Mouse (Mus musculus) ovary, postnatal 14 days (tissue): Measurements from ENCODE around the gene Bmpr2.
A peak's percentile ranks its signal among the peaks of the same experiment; 100 is the strongest.

Source experiments
- DNase-seq: peaks from one replicate; pipeline ENCODE4 v3.0.0; 2022; ENCODE audit warnings: low spot score

Bmpr2 gene

DNA sequence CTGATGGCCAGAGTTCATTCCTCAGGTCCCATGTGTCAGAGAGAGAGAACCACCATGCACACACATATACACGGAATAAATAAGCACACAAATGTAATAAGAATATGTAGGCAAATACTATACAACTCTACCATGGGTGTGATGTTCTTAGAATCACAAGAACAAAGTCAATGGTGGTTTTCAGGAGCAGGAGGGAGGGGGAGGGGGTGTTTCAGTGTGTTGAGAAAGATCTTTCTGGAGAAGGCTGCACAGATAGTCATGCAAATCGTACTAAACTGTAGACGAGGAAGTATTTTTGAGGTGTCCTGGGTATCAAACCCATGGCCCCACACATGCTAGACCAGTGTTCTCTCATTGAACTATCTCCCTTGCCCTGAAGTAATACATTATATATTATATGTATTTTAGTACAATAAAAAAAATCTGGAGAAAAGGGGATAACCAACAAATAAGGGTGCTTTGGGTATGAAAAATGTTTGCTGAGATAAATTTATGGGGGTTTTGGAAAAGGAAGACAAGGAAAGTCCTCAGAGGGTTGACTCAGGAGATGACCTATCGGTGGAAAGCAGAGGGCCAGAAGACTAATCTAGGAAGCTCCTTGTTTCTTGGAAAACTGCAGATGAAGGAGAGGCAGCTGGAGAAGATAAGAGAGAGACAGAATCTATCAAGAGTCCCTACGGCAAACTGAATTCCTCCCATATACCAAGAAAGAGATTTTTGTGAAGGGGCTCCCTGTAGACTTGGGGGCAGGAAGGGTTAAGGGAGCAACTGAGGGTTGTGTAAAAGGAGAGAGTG is 138.1 kb downstream of the Bmpr2 start:
- no peak for DNase-seq

DNA sequence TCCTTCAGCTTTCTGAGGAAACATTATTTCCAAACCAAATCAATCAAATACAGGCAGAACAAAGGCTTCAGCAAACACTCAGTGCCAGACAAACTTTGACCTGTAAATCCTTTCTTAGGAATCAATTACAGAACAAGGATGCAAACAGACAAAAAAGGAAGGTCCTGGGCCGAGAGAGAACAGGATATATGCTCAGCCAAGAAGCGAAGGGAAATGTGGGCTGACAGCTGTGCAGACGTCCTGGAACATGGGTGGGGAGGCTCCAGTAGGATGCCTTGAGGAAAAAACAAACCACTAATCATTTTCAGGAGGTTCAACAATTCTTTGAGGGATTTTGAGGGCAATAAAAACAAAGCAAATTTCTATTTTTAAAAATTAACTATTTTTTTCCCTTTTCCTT is 139.4 kb downstream of the Bmpr2 start:
- no peak for DNase-seq

DNA sequence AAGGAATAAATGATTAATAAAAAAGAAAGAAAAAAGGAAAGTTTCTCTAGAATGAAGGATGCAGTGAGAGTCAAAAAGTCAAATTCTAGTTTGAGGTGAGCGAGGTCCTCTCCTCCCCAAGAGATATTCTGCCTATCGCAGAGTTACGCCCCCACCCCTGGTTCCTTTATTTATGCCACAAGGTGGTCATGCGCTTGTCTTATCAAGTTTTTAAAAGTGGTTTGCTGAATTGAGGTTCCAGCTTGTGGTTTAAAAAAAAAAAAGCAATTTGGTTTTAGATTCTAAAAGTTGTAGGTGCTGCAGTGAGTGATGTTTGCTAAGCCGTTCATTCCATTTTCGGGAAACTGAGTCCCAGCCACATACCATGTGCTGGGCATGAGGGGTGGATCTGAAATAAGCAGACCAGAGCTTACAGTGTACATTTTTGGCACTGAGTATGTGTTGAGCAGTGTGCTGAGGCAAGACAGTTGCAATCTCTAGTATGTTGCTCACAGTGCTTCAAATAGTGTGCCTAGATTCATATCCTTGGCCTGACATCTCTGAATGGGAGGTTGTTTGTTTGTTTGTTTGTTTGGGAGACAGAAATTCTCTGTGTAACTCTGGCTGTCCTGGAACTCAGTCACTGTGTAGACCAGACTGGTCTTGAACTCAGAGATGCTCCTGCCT is 141.6 kb downstream of the Bmpr2 start:
- DNase-seq, result no peak

DNA sequence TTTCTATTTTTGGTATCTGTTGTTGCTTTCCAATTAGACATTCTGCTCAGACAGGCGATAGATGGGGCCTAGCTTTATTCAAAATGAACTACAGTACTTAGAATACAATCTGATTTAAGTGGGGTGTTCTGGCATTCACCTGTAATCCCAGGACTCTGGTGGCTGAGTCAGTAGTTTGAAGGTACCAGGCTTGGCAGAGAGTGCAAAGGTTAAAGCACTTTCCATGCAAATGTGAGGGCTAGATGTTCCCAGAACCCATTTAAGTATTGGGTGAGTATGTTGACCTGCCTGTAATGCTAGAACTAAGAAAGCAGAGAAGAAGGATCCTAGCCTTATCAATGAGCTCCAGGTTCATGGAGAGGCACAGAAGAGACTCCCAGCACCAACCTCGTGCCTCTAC is 142.7 kb downstream of the Bmpr2 start:
- DNase-seq, result no peak

DNA sequence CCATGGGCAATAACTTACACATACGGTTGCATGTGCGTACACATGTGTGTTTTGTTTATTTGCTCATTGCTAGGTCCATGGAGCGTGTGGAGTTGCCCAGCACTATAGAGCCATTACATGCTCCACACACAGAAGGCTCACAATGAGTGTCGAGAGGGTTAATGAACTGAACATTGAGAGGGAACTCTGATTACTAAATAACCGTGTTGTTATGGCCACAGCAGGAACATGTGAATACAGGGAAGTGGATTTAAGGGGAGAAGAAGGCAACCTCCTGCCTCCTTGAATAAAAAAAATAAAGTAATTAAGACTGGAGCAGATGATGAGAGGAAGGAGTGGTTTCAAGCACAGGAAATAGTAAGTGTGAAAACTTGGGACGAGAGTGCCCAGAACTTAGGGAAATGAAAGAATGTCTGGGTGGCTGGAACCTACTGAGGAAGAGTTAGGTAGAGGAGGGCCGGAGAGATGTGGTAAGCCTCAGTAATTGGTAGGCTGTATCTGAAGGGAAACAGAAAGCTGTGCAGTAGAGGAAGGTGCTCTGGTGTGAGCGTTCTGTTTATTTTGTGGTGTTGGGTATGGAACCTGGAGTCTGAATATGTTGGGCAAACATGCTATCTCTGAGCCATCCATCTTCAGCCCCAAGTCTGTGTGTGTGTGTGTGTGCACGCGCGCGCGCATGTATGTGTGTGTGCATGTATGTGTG is 143.8 kb downstream of the Bmpr2 start:
- no peak for DNase-seq

DNA sequence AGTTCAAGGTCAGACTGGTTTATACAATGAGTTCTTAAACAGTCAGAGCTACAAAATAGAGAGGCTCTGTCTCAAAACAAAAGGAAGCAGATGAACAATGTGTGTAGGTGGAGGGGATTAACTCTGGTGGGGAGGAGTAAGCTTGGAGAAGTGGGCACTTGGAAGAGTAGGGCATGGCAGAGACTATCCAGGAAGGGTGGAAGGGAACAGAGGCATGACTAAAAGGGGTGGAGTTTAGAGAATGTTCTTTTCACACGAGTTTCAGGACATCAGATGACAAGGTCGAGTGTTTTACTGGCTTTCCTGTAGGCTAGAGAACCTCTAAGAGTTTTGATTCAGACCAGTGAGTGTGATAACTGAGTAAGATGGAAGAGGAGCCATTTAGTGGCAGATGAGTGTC is 144.5 kb downstream of the Bmpr2 start:
- DNase-seq, result no peak

DNA sequence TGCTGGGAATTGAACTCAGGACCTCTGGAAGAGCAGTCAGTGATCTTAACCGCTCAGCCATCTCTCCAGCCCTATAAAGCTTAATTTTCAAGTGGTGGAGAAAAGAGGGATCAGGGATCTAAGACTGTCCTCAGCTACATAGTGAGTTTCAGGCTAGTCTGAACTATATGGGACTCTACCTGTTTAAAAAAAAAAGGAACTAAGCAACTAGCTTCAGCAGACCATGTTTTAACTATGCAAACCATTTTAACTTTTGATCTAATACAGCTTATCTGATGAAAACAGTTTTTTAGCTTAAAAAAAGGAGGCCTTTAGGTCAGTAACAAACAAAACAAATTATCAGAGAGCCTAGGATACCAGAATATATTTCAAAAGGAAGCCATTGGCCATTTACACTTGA is 147.7 kb downstream of the Bmpr2 start:
- DNase-seq, result no peak

DNA sequence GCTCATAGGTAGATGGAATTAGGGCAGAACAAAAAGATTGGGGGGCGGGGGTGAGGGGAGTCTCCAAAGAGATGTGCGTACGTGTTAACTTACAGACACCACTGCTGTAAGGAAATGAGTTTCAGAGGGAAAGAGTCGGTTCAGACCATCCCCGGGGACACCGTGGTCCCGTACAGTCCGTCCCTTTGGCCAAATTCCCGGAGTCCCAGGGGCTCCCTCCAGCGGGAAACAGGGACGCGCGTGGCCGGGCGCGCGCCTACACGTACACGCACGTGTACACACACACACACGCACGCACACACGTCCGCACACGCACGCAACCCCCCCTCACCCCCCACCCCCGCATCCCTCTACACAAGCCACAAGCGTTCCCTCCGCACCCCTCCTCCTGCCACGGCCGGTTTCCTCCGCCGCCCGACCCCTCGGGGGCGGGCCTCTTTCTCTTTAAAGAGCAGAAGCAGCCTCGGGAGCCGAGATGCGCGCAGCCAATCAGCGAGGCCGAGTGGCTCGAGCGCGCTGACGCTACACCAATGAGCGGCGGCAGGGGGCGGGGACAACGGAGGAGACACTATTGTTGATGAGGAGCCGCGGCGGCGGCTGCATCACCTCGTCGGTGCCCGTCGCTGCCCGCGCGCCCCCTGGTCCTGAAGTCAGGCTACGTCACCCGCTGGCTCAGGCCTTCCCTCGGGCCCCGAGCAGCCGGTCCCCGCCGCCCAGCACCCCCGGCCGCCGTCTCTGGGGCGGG is 149.4 kb downstream of the Bmpr2 start, which contains the start of gene Fam117b:
Gene Fam117b, plus strand, starts transcription at position 594 of the 745 bp plus-strand sequence.
- DNase-seq, result peak; percentile 95

DNA sequence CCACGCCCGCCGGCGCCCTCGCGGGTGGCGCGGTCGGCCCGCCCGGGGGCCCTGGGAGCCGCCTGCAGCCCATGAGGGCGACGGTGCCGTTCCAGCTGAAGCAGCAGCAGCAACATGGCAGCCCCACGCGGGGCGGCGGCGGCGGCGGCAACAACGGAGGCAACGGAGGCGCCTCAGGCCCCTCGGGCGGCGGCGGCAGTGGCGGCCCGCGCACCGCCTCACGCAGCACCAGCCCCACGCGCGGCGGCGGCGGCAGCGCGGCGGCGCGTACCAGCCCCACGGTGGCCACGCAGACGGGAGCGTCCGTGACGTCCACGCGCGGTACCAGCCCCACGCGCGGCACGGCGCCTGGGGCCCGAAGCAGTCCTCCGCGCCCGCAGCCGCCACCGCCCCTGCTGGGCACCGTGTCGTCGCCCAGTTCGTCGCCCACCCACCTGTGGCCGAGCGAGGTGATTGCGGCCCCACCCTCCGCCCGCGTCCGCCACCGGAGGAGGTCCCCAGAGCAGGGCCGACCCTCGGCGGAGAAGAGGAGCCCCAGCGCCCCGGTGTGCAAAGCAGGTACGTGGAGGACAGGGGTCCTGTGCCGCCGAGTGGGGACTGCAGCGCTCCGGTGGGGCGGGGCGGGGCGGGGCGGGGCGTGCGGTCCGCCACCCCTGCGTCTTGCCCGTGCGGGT is 150.1 kb downstream of the Bmpr2 start:
- DNase-seq, result peak; percentile 21

DNA sequence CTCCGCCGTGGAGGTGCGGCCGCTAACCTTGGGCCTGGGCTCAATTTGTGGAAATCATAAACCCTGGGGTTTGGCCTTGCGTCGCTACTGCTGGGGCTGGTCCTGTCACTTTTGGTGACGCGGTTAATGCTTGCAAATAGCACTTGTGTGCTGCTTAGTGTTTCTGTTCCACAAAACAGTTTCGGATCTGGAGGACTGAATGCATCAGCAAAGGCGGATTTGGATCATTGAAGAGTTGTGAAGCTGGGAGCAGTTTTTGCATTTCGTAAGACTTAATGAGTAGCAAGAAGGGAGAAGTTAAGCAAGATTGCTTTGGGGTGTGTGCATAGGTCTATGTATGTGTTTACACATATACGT is 150.6 kb downstream of the Bmpr2 start:
- DNase-seq, result no peak

DNA sequence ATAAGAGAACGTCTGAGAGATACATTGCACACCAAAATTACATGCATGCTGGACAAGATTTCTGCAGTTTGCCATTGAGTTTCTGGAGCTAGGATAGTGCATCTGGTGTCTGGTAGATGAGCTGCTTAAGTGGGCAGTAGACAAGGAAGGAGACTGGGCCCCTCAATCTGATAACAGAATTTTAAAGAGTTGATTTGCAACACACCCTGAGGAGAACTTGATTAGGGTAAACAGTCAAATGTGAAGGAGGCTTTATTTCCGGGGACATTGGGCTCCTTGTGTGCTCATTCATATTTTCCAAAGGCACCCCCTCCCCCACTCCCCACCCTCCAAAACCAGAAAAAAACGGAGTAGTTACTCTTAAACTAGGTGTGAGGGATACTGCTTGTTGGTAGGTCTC is 151.6 kb downstream of the Bmpr2 start:
- DNase-seq, result no peak

DNA sequence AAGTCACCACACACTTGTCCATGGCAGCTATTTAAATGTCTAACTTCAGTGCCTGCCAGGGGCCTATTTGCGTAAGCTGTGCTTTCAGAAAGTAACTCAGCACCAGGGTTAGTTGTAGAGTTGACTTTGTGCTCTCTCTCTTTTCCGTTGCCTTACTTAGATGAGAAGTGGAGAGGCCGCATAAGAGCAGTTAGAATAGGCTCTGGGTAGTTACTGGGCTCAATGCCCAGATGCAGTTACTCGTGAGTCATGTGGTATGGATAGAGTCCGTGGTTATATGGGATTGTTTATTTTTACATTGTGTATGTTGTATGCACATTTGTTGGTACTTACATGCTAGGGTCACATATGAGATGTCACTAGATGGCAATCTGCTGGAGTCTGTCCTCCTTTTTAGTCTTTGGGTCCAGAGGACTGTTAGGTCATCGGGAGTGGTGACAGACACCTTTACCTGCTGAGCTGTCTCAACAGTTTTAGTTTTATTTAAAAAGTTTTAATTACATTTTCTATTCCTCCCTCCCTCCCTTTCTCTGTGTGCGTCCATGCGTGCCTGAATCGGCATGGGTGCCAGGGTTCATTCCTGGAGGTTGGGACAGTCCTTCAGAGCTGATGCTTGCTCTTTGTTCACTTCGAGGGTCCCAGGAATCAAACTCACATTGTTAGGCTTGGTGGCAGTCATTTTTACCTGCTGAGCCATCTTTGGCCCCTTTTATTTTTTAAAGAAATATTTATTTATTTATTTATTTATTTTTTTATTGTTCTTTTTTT is 152.8 kb downstream of the Bmpr2 start:
- DNase-seq, result no peak

DNA sequence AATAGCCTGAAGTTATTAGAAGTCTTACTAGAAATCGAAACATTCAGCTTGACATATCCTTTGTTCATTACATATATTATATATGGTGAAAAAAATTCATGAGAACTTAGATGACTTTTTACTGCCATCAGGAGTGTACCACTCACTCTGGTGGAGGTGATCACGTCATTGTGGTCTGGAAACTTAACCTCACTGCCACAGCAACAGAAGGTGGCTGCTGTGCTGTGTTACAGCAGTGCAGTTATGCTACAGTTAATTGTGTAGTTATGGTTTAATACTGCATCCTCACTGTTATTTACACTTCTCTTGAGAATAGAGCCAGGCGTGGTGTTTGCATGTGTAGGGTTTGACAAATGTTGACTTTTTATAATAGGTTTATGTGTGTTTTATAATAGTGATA is 154.2 kb downstream of the Bmpr2 start:
- DNase-seq, result no peak

DNA sequence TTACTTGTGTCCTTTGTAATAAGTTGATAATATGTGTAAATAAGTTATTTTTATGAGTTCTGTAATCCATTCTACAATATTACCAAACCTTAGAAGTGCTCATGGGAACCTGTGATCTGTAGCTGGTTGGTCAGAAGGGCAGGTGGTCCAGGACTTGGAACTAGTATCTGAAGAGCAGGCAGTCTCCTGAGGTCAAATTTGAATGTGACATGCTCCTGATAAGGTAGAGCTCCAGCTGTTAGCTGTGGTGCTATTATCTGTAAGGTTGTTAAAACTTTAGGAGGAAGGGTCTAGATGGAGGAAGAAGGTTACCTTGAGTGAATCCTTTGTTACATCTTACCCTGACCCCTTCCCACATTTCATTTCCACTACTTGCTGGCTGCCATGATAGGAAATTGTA is 154.9 kb downstream of the Bmpr2 start:
- no peak for DNase-seq

DNA sequence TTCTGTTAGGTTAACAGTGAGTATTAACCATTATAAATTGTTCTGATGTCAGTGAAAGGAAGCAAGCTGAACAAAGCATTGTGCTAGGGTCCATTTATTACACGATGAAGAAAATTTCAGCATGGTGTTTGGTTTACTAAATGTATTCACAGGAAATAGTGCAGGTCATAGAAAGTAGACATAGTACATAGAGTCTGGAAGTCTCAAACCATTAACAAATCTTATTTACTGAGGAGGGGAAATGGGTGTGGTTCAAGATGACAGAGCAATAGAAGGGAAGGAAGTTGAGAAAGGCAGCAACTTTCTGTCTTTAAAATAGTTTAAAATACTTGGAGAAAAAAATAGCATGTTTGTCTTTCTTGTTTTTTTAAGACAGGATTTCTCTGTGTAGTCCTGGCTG is 160.0 kb downstream of the Bmpr2 start:
- no peak for DNase-seq

DNA sequence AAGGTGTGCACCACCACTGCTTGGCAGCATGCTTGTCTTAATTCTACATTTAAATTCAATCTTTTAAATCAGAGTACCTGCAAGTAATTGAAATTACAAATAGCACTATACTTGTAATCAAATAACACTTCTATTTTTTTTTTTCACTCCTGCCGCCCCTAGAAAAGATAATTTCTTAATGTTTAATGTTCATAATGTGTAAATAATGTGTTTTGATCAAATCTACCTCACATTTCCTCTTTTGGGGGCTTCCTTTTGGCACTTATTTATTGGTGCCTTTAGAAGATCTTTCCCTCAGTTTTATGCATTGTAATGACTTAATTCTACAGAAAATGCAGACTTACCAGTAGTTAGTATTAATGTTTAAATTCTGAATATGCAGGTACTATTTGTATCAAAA is 160.5 kb downstream of the Bmpr2 start:
- no peak for DNase-seq

DNA sequence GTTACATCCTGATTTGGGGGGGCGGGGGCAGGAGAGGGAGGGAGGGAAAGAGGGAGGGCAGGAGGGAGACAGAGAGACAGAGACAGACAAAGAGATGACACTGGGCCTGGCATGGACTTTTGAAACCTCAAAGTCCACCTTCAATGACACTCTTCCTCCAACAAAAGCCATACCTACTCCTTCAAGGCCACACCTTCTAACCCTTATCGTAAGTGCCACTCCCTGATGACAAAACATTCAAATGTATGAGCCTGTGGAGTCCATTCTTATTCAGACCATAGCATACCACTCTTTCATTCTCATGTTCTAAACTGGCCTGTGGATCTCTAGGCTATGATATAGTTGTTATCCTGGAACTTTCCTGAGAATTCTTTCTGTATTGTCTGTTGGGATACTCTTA is 161.2 kb downstream of the Bmpr2 start:
- no peak for DNase-seq

DNA sequence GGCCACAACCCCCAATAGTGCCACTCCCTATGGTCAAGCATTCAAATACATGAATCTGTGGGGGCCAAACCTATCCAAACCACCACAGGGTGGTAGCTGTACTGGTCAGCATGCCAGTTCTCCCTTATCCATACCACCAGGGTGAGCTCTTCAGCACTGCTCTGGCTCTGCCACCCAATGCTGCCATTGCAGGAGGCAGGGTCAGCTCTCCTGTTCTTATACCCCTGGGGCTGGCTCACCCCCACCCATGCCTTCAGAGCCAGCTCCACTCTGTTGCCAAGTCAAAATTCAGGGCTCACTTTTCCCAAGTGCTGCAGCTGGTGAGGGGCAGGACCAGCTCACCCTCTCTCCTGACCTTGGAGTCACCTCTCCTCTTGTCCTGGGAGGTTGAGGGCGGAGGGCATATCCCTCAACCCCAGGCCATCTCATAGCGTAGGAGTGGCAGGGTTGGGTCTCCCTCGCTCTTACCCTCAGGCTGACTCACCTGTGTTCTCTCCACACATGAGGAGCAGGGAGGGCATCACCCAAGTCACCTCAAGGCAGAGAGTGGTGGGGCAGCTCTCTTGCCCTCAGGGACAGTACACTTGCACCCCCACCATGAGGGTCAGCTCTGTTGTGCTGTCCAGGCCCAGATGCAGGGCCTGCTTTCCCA is 162.9 kb downstream of the Bmpr2 start:
- DNase-seq, result no peak

DNA sequence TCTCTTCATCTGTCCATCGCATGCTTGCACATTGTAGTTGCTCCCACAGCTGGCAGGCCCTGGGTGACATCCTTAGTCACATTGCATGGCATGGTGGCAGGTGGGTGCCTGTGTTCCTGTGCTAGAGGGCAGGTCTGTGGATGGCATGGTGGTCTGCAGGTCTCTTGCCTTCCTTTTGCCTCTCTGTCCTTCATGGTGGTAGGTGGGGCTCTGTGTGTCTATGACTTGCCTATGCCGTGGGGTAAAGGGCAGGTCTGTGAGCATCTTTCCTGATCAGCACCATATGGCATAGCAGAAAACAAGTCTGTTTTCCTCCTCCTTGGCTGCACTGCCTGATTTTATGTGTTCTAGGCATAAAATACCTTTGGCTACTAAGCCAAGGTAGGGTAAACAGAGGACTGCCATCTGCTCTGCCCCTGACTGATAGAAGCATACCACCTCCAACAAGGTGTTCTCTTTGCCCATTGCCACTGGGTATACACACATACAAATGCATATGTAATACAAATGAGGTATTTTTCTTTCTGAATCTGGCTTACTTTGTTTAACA is 164.0 kb downstream of the Bmpr2 start:
- DNase-seq, result no peak
